In genomic region chr5:9266280-9266923, GRCm38 (mm10) we compare ENCODE assay signal across 7 mouse cellular contexts. TPM values are rescaled to one million over a fixed set of nuclear protein-coding genes. Genes with fewer than 3 reads are reported as not detected.
DNase-seq lines count a peak whose midpoint lies in the region; ATAC-seq and TF ChIP-seq lines count a peak whose summit lies in the region.

No protein-coding gene starts in this region.

- no peak for TF ChIP-seq EP300 in liver, embryonic 14.5 days (IDR thresholded peaks at IDR 0.05; ENCODE audit: low read depth)

- no peak for ATAC-seq in forebrain, embryonic 16.5 days
- ATAC-seq in liver, embryonic 14.5 days (ENCODE audit: insufficient read depth), result no peak; the same call in 1 of the 2 replicates

- H3K9me3 ChIP-seq in forebrain, embryonic 16.5 days (ENCODE audit: control insufficient read depth, low read length), result no peaks in the 10 kb centered on the region
- no peaks in the 10 kb centered on the region for H3K9me3 ChIP-seq in liver, embryonic 14.5 days (ENCODE audit: control insufficient read depth, low read length)

- DNase-seq in liver, adult 2 months (ENCODE audit: extremely low read depth, low read depth, low spot score), result no peak
- no peak for DNase-seq in liver
- DNase-seq in liver, embryonic 14.5 days (ENCODE audit: low read depth in 3 of 3, low spot score in 3 of 3), result no peak
- DNase-seq in retina, embryonic 14.5 days (ENCODE audit: low spot score), result peak; percentile 53
- DNase-seq in cerebellum, adult 8-10 months, result no peak

- peak overlapping the region; percentile 72 for H3K4me3 ChIP-seq in liver, adult 2 months (ENCODE audit: insufficient read depth, low read depth, low read length)
- H3K4me3 ChIP-seq in brown adipose tissue, adult 24 weeks (ENCODE audit: insufficient read depth, low read depth, low read length), result peak overlapping the region; percentile 58
- H3K4me3 ChIP-seq in forebrain, embryonic 16.5 days (replicated peaks; ENCODE audit: low read length), result peak overlapping the region; percentile 57
- H3K4me3 ChIP-seq in liver, embryonic 14.5 days (ENCODE audit: insufficient read depth in 1 of 2, low read depth in 2 of 2, low read length in 2 of 2), result peak overlapping the region; percentile 40 to 53

- TF ChIP-seq POLR2A in liver, adult 2 months (IDR thresholded peaks at IDR 0.05; ENCODE audit: extremely low read depth, insufficient read depth, low read length), result no peak

- H3K9ac ChIP-seq in liver, adult 2 months (ENCODE audit: low read depth, low read length), result peak overlapping the region; percentile 78
- peak overlapping the region; percentile 79 for H3K9ac ChIP-seq in forebrain, embryonic 16.5 days (replicated peaks; ENCODE audit: low read depth, low read length)
- H3K9ac ChIP-seq in liver, embryonic 14.5 days (replicated peaks), result no peak overlapping the region

- H3K79me2 ChIP-seq in liver, adult 2 months (ENCODE audit: control insufficient read depth, insufficient read depth, low read length), result no peaks in the 10 kb centered on the region

- H3K27me3 ChIP-seq in liver, adult 2 months (ENCODE audit: control insufficient read depth, insufficient read depth, low read length), result peaks cover 4% of the 10 kb centered on the region; the same call in 1 of the 2 replicates
- H3K27me3 ChIP-seq in forebrain, embryonic 16.5 days (replicated peaks; ENCODE audit: control insufficient read depth, insufficient read depth, low read length), result peaks cover 9% of the 10 kb centered on the region
- peaks cover 13% of the 10 kb centered on the region for H3K27me3 ChIP-seq in liver, embryonic 14.5 days (ENCODE audit: control insufficient read depth, insufficient read depth, low read length)

- no peak overlapping the region for H3K27ac ChIP-seq in liver, adult 2 months (replicated peaks; ENCODE audit: insufficient read depth, low read depth, low read length)
- H3K27ac ChIP-seq in brown adipose tissue, adult 24 weeks (replicated peaks; ENCODE audit: low read depth, low read length), result no peak overlapping the region
- peak overlapping the region; percentile 84 for H3K27ac ChIP-seq in forebrain, embryonic 16.5 days (ENCODE audit: low read length)
- H3K27ac ChIP-seq in liver, embryonic 14.5 days, result no peak overlapping the region

- no peaks in the 10 kb centered on the region for H3K36me3 ChIP-seq in liver, adult 2 months (ENCODE audit: control insufficient read depth, insufficient read depth, low read length)
- no peaks in the 10 kb centered on the region for H3K36me3 ChIP-seq in forebrain, embryonic 16.5 days (ENCODE audit: control insufficient read depth, insufficient read depth)
- no peaks in the 10 kb centered on the region for H3K36me3 ChIP-seq in liver, embryonic 14.5 days (replicated peaks; ENCODE audit: control insufficient read depth, insufficient read depth, low read depth)

- H3K4me2 ChIP-seq in forebrain, embryonic 16.5 days (ENCODE audit: low read length), result peak overlapping the region; percentile 59
- H3K4me2 ChIP-seq in liver, embryonic 14.5 days (ENCODE audit: low read depth), result peak overlapping the region; percentile 61

- peaks cover 4% of the 10 kb centered on the region; the same call in 1 of the 2 replicates for H3K4me1 ChIP-seq in liver, adult 2 months (ENCODE audit: control insufficient read depth, insufficient read depth, low read length)
- no peaks in the 10 kb centered on the region for H3K4me1 ChIP-seq in brown adipose tissue, adult 24 weeks (ENCODE audit: control insufficient read depth, insufficient read depth, insufficient read length, low read length)
- H3K4me1 ChIP-seq in forebrain, embryonic 16.5 days (replicated peaks; ENCODE audit: control insufficient read depth, insufficient read depth, low read length), result peaks cover 7% of the 10 kb centered on the region
- H3K4me1 ChIP-seq in liver, embryonic 14.5 days (replicated peaks; ENCODE audit: control insufficient read depth in 2 of 2, insufficient read depth in 2 of 2, low read length in 1 of 2), result peaks cover 0 to 5% of the 10 kb centered on the region in 2 experiments; a peak in 1 of 4 replicates

- no peak for TF ChIP-seq CTCF in liver, adult 2 months (IDR thresholded peaks at IDR 0.05; ENCODE audit: low read depth, low read length)
- no peak for TF ChIP-seq CTCF in liver, embryonic 14.5 days (IDR thresholded peaks at IDR 0.05; ENCODE audit: low read depth)

- 2% methylated on average over 30 of the region's 30 CpGs for WGBS in liver, adult 2 months
- WGBS in forebrain, embryonic 16.5 days, result 2% methylated on average over 30 of the region's 30 CpGs
- WGBS in liver, embryonic 14.5 days (ENCODE audit: insufficient replicate concordance), result 1% methylated on average over 30 of the region's 30 CpGs

RNA-seq across cellular contexts. Expression of gene 9330182L06Rik, which starts 0.5 kb away (rescaled TPM):
- 0.46 and 0.60 TPM in 2 replicates for total RNA-seq in liver, adult 2 months (2014; rRNA removed)
- 0.06 and 0.20 TPM in 2 replicates for polyA plus RNA-seq in liver, adult 2 months (2012; rRNA removed)
- polyA plus RNA-seq in brown adipose tissue, adult 24 weeks (2012; ENCODE audit: insufficient read depth, insufficient read length, missing spikeins), result 0.36 TPM in 1 of 2 replicates, not detected in the other
- polyA plus RNA-seq in forebrain, embryonic 16.5 days (2015; fragmentation: Nextera tagmentation; extraction: Ambion mirVana), result 10.4 and 13.4 TPM in 2 replicates
- polyA plus RNA-seq in liver, embryonic 14.5 days (2012; rRNA removed), result 0.11 and 0.17 TPM in 2 replicates
- 0.16 and 0.17 TPM in 2 replicates for polyA plus RNA-seq in liver, embryonic 14.5 days (2014; fragmentation: Nextera tagmentation; extraction: Ambion mirVana)
